Mouse (Mus musculus): ENCODE measurements around the gene Ino80e. TPM values are rescaled to one million over a fixed set of nuclear protein-coding genes. Genes with fewer than 3 reads are reported as not detected.

Ino80e gene
- total and polyA plus RNA-seq, 2 experiments = 2.5 to 18.5 TPM

GRCm38 (mm10) chr7:126845516-126845915 lies 16.7 kb downstream of the Ino80e start:
- H3K27me3 ChIP-seq (ENCODE audit: control insufficient read depth, insufficient read depth, low read length) = peaks cover 18% of the 10 kb centered on the region
- H3K36me3 ChIP-seq (ENCODE audit: control insufficient read depth, insufficient read depth, low read length) = no peaks in the 10 kb centered on the region
- TF ChIP-seq POLR2A (IDR thresholded peaks at IDR 0.05; ENCODE audit: extremely low read depth, insufficient read depth, low read length) (no peak), CTCF (IDR thresholded peaks at IDR 0.05; ENCODE audit: low read depth, low read length) (no peak)
- H3K79me2 ChIP-seq (ENCODE audit: control insufficient read depth, insufficient read depth, low read length) = no peaks in the 10 kb centered on the region
- H3K27ac ChIP-seq (replicated peaks; ENCODE audit: insufficient read depth, low read depth, low read length) = no peak overlapping the region
- 97% methylated on average over 2 of the region's 2 CpGs for WGBS
- DNase-seq (ENCODE audit: extremely low read depth, low read depth, low spot score) = no peak
- H3K4me1 ChIP-seq (ENCODE audit: control insufficient read depth, insufficient read depth, low read length) = no peaks in the 10 kb centered on the region
- no peak overlapping the region for H3K4me3 ChIP-seq (ENCODE audit: insufficient read depth, low read depth, low read length)
- no peak overlapping the region for H3K9ac ChIP-seq (ENCODE audit: low read depth, low read length)

GRCm38 (mm10) chr7:126843276-126843675 lies 18.9 kb downstream of the Ino80e start:
- H3K36me3 ChIP-seq (ENCODE audit: control insufficient read depth, insufficient read depth, low read length) = no peaks in the 10 kb centered on the region
- no peak overlapping the region for H3K4me3 ChIP-seq (ENCODE audit: insufficient read depth, low read depth, low read length)
- H3K27me3 ChIP-seq (ENCODE audit: control insufficient read depth, insufficient read depth, low read length) = peaks cover 12% of the 10 kb centered on the region
- no peak for DNase-seq (ENCODE audit: extremely low read depth, low read depth, low spot score)
- H3K9ac ChIP-seq (ENCODE audit: low read depth, low read length) = no peak overlapping the region
- H3K4me1 ChIP-seq (ENCODE audit: control insufficient read depth, insufficient read depth, low read length) = no peaks in the 10 kb centered on the region
- H3K27ac ChIP-seq (replicated peaks; ENCODE audit: insufficient read depth, low read depth, low read length) = no peak overlapping the region
- no peak for TF ChIP-seq POLR2A (IDR thresholded peaks at IDR 0.05; ENCODE audit: extremely low read depth, insufficient read depth, low read length)
- TF ChIP-seq CTCF (IDR thresholded peaks at IDR 0.05; ENCODE audit: low read depth, low read length) = no peak
- no peaks in the 10 kb centered on the region for H3K79me2 ChIP-seq (ENCODE audit: control insufficient read depth, insufficient read depth, low read length)
- WGBS = 85% methylated on average over 9 of the region's 9 CpGs

- no peak for DNase-seq (ENCODE audit: extremely low read depth, low read depth, low spot score)
- peaks cover 4% of the 10 kb centered on the region; the same call in 1 of the 2 replicates for H3K27me3 ChIP-seq (ENCODE audit: control insufficient read depth, insufficient read depth, low read length)
- no peaks in the 10 kb centered on the region for H3K79me2 ChIP-seq (ENCODE audit: control insufficient read depth, insufficient read depth, low read length)
- H3K27ac ChIP-seq (replicated peaks; ENCODE audit: insufficient read depth, low read depth, low read length) = no peak overlapping the region
- H3K4me3 ChIP-seq (ENCODE audit: insufficient read depth, low read depth, low read length) = no peak overlapping the region
- WGBS = 100% methylated on average over 1 of the region's 1 CpGs
- TF ChIP-seq CTCF (IDR thresholded peaks at IDR 0.05; ENCODE audit: low read depth, low read length) (no peak), POLR2A (IDR thresholded peaks at IDR 0.05; ENCODE audit: extremely low read depth, insufficient read depth, low read length) (no peak)
- no peak overlapping the region for H3K9ac ChIP-seq (ENCODE audit: low read depth, low read length)
- no peaks in the 10 kb centered on the region for H3K36me3 ChIP-seq (ENCODE audit: control insufficient read depth, insufficient read depth, low read length)
- H3K4me1 ChIP-seq (ENCODE audit: control insufficient read depth, insufficient read depth, low read length) = no peaks in the 10 kb centered on the region
These were observed 28.9 kb downstream of the Ino80e start for GRCm38 (mm10) chr7:126833294-126833693.

GRCm38 (mm10) chr7:126832036-126832598 lies 30.1 kb downstream of the Ino80e start:
- H3K9ac ChIP-seq (ENCODE audit: low read depth, low read length) = no peak overlapping the region

GRCm38 (mm10) chr7:126831539-126831938 lies 30.6 kb downstream of the Ino80e start, which contains the start of gene 4930451I11Rik:
Gene 4930451I11Rik, minus strand, starts transcription at chr7:126831639.
- H3K36me3 ChIP-seq (ENCODE audit: control insufficient read depth, insufficient read depth, low read length) = no peaks in the 10 kb centered on the region
- no peak for DNase-seq (ENCODE audit: extremely low read depth, low read depth, low spot score)
- H3K79me2 ChIP-seq (ENCODE audit: control insufficient read depth, insufficient read depth, low read length) = no peaks in the 10 kb centered on the region
- no peak within 1 kb of the TSS for H3K4me3 ChIP-seq (ENCODE audit: insufficient read depth, low read depth, low read length)
- no peak within 1 kb of the TSS for H3K27ac ChIP-seq (replicated peaks; ENCODE audit: insufficient read depth, low read depth, low read length)
- peaks cover 4% of the 10 kb centered on the region; the same call in 1 of the 2 replicates for H3K27me3 ChIP-seq (ENCODE audit: control insufficient read depth, insufficient read depth, low read length)
- 56% methylated on average over 5 of the region's 5 CpGs for WGBS
- no peaks in the 10 kb centered on the region for H3K4me1 ChIP-seq (ENCODE audit: control insufficient read depth, insufficient read depth, low read length)
- TF ChIP-seq CTCF (IDR thresholded peaks at IDR 0.05; ENCODE audit: low read depth, low read length) (no peak), POLR2A (IDR thresholded peaks at IDR 0.05; ENCODE audit: extremely low read depth, insufficient read depth, low read length) (no peak)
- H3K9ac ChIP-seq (ENCODE audit: low read depth, low read length) = no peak within 1 kb of the TSS

More at GRCm38 (mm10) chr7:126832036-126832598, 30.1 kb downstream of the Ino80e start:
- Histone ChIP-seq H3K4me3 (ENCODE audit: insufficient read depth, low read depth, low read length) (no peak overlapping the region), H3K79me2 (ENCODE audit: control insufficient read depth, insufficient read depth, low read length) (no peaks in the 10 kb centered on the region), H3K36me3 (ENCODE audit: control insufficient read depth, insufficient read depth, low read length) (no peaks in the 10 kb centered on the region), H3K27me3 (ENCODE audit: control insufficient read depth, insufficient read depth, low read length) (peaks cover 4% of the 10 kb centered on the region; the same call in 1 of the 2 replicates), H3K27ac (replicated peaks; ENCODE audit: insufficient read depth, low read depth, low read length) (no peak overlapping the region), H3K4me1 (ENCODE audit: control insufficient read depth, insufficient read depth, low read length) (no peaks in the 10 kb centered on the region)
- TF ChIP-seq CTCF (IDR thresholded peaks at IDR 0.05; ENCODE audit: low read depth, low read length) (peak; percentile 93), POLR2A (IDR thresholded peaks at IDR 0.05; ENCODE audit: extremely low read depth, insufficient read depth, low read length) (no peak)
- DNase-seq (ENCODE audit: extremely low read depth, low read depth, low spot score) = peak; percentile 41
- 3% methylated on average over 21 of the region's 21 CpGs for WGBS

- 68% methylated on average over 5 of the region's 5 CpGs for WGBS
- no peaks in the 10 kb centered on the region for H3K36me3 ChIP-seq (ENCODE audit: control insufficient read depth, insufficient read depth, low read length)
- no peaks in the 10 kb centered on the region for H3K79me2 ChIP-seq (ENCODE audit: control insufficient read depth, insufficient read depth, low read length)
- H3K9ac ChIP-seq (ENCODE audit: low read depth, low read length) = no peak overlapping the region
- H3K4me1 ChIP-seq (ENCODE audit: control insufficient read depth, insufficient read depth, low read length) = no peaks in the 10 kb centered on the region
- H3K4me3 ChIP-seq (ENCODE audit: insufficient read depth, low read depth, low read length) = no peak overlapping the region
- H3K27me3 ChIP-seq (ENCODE audit: control insufficient read depth, insufficient read depth, low read length) = peaks cover 10% of the 10 kb centered on the region
- DNase-seq (ENCODE audit: extremely low read depth, low read depth, low spot score) = no peak
- H3K27ac ChIP-seq (replicated peaks; ENCODE audit: insufficient read depth, low read depth, low read length) = no peak overlapping the region
- no peak for TF ChIP-seq CTCF (IDR thresholded peaks at IDR 0.05; ENCODE audit: low read depth, low read length)
- TF ChIP-seq POLR2A (IDR thresholded peaks at IDR 0.05; ENCODE audit: extremely low read depth, insufficient read depth, low read length) = no peak
These were observed 36.2 kb downstream of the Ino80e start for GRCm38 (mm10) chr7:126825952-126826351.

All from liver, adult 2 months (tissue).